In genomic region chr3:95650276-95651032, GRCm38 (mm10) we compare ENCODE assay signal across 9 mouse cellular contexts. TPM values are rescaled to one million over a fixed set of nuclear protein-coding genes. Genes with fewer than 3 reads are reported as not detected.
DNase-seq lines count a peak whose midpoint lies in the region; ATAC-seq and TF ChIP-seq lines count a peak whose summit lies in the region.
"Had no signal": no experiment of that assay in that cellular context is flagged by ENCODE, and none has a peak within 500 bp of the region (broad histone marks: within the 10 kb centered on the region; RNA-seq: fewer than 3 reads in every experiment).

No protein-coding gene starts in this region.

- no peak for ATAC-seq in embryonic facial prominence, embryonic 13.5 days (ENCODE audit: insufficient number of reproducible peaks, insufficient read depth, low FRiP score, low TSS enrichment, low read depth)
- peak; percentile 58 for ATAC-seq in intestine, postnatal 0 days
- peak; percentile 44 for ATAC-seq in monocyte, adult 5-6 weeks (replicated peaks; ENCODE audit: insufficient number of reproducible peaks, low FRiP score, low TSS enrichment, poor library complexity, severe bottlenecking)

- H3K9ac ChIP-seq in embryonic facial prominence, embryonic 13.5 days = no peak overlapping the region
- no peak overlapping the region for H3K9ac ChIP-seq in intestine, postnatal 0 days (ENCODE audit: low read depth, low read length)
- H3K9ac ChIP-seq: hindbrain, embryonic 15.5 days had no signal

- intact Hi-C loops in left cerebral cortex, postnatal 25 days (cut with DNase I) = no loop called here

- no peaks in the 10 kb centered on the region for H3K36me3 ChIP-seq in thymus, adult 2 months (ENCODE audit: control insufficient read depth, insufficient read depth, low read length)
- no peaks in the 10 kb centered on the region for H3K36me3 ChIP-seq in embryonic facial prominence, embryonic 13.5 days
- no peaks in the 10 kb centered on the region for H3K36me3 ChIP-seq in intestine, postnatal 0 days (ENCODE audit: control insufficient read depth, insufficient read depth)
- H3K36me3 ChIP-seq: hindbrain, embryonic 15.5 days had no signal

- TF ChIP-seq CTCF in thymus, adult 2 months (IDR thresholded peaks at IDR 0.05; ENCODE audit: borderline replicate concordance, control insufficient read depth, extremely low read depth, insufficient read depth, low read length, poor library complexity) = no peak
- TF ChIP-seq CTCF in intestine, postnatal 0 days (IDR thresholded peaks at IDR 0.05; ENCODE audit: low read depth) = no peak

- no peaks in the 10 kb centered on the region for H3K9me3 ChIP-seq in embryonic facial prominence, embryonic 13.5 days
- no peaks in the 10 kb centered on the region for H3K9me3 ChIP-seq in intestine, postnatal 0 days (ENCODE audit: control insufficient read depth)
- H3K9me3 ChIP-seq: hindbrain, embryonic 15.5 days had no signal

- TF ChIP-seq POLR2A in thymus, adult 2 months (IDR thresholded peaks at IDR 0.05; ENCODE audit: control insufficient read depth, extremely low read depth, insufficient read depth, low read length, poor library complexity) = no peak

- no peak overlapping the region for H3K4me2 ChIP-seq in embryonic facial prominence, embryonic 13.5 days
- H3K4me2 ChIP-seq in intestine, postnatal 0 days (replicated peaks; ENCODE audit: low read depth) = 0 out of 2 replicates have a peak overlapping the region, but pooled peaks have one; percentile 32
- H3K4me2 ChIP-seq: hindbrain, embryonic 15.5 days had no signal

- DNase-seq in thymus, adult 2 months = no peak
- DNase-seq in thymus, postnatal 10 days (ENCODE audit: low spot score in 2 of 2) = no peak
- DNase-seq in right cerebral cortex, postnatal 36 days (ENCODE audit: low spot score in 2 of 2) = no peak
- no peak for DNase-seq in left cerebral cortex, postnatal 25 days (ENCODE audit: low spot score in 2 of 2)
- no peak for DNase-seq in adrenal gland, postnatal 36 days

- H3K27ac ChIP-seq in thymus, adult 2 months (ENCODE audit: control insufficient read depth, insufficient read depth, low read length) = peak overlapping the region; percentile 67; the same call in 1 of the 2 replicates
- peak overlapping the region; percentile 60; the same call in 1 of the 2 replicates for H3K27ac ChIP-seq in embryonic facial prominence, embryonic 13.5 days
- H3K27ac ChIP-seq in intestine, postnatal 0 days (ENCODE audit: low read depth, low read length) = peak overlapping the region; percentile 74
- H3K27ac ChIP-seq: hindbrain, embryonic 15.5 days had no signal

- 62% methylated on average over 6 of the region's 6 CpGs for WGBS in thymus, adult 2 months
- 69% methylated on average over 6 of the region's 6 CpGs for WGBS in embryonic facial prominence, embryonic 13.5 days
- 48% methylated on average over 6 of the region's 6 CpGs for WGBS in intestine, postnatal 0 days

- no peak overlapping the region for H3K4me3 ChIP-seq in thymus, adult 2 months (ENCODE audit: control insufficient read depth, insufficient read depth, low read length)
- H3K4me3 ChIP-seq in embryonic facial prominence, embryonic 13.5 days = no peak overlapping the region
- H3K4me3 ChIP-seq in intestine, postnatal 0 days (ENCODE audit: low read depth, low read length) = no peak overlapping the region
- H3K4me3 ChIP-seq: hindbrain, embryonic 15.5 days had no signal

- H3K4me1 ChIP-seq in thymus, adult 2 months (replicated peaks; ENCODE audit: control insufficient read depth, insufficient read depth, low read length) = peaks cover 14% of the 10 kb centered on the region
- H3K4me1 ChIP-seq in embryonic facial prominence, embryonic 13.5 days = peaks cover 15% of the 10 kb centered on the region
- no peaks in the 10 kb centered on the region for H3K4me1 ChIP-seq in intestine, postnatal 0 days (replicated peaks; ENCODE audit: control insufficient read depth, insufficient read depth, low read length)

- H3K27me3 ChIP-seq in thymus, adult 2 months (ENCODE audit: control insufficient read depth, insufficient read depth, low read length) = no peaks in the 10 kb centered on the region
- H3K27me3 ChIP-seq in embryonic facial prominence, embryonic 13.5 days = no peaks in the 10 kb centered on the region
- H3K27me3 ChIP-seq in intestine, postnatal 0 days (replicated peaks; ENCODE audit: control insufficient read depth, insufficient read depth, low read length) = no peaks in the 10 kb centered on the region
- H3K27me3 ChIP-seq: hindbrain, embryonic 15.5 days had no signal

RNA-seq across cellular contexts. Expression of gene Mcl1, which starts 8.1 kb away (rescaled TPM):
- 145 and 198 TPM in 2 replicates for polyA plus RNA-seq in thymus, adult 2 months (2012; rRNA removed)
- polyA plus RNA-seq in embryonic facial prominence, embryonic 13.5 days (2015; fragmentation: Nextera tagmentation; extraction: Ambion mirVana) = 45.4 and 47.7 TPM in 2 replicates
- polyA plus RNA-seq in intestine, postnatal 0 days (2015; fragmentation: Nextera tagmentation; extraction: Ambion mirVana) = 52.4 and 53.3 TPM in 2 replicates
- 678 to 973 TPM (median 884 TPM) in 3 replicates for total RNA-seq in monocyte, adult 5-6 weeks (2017)
- 10 to 100 TPM; 58.4 to 59.6 TPM for total RNA-seq in left cerebral cortex, postnatal 25 days (2021)
- 100 to 1,000 TPM; 199 to 227 TPM for total RNA-seq in adrenal gland, postnatal 36 days (2021)

RNA-seq across cellular contexts. Expression of gene Ensa, which starts 25.7 kb away (rescaled TPM):
- polyA plus RNA-seq in thymus, adult 2 months (2012; rRNA removed) = 17.1 and 18.3 TPM in 2 replicates
- polyA plus RNA-seq in embryonic facial prominence, embryonic 13.5 days (2015; fragmentation: Nextera tagmentation; extraction: Ambion mirVana) = 88.3 and 88.5 TPM in 2 replicates
- polyA plus RNA-seq in intestine, postnatal 0 days (2015; fragmentation: Nextera tagmentation; extraction: Ambion mirVana) = 44.0 and 48.2 TPM in 2 replicates
- 127 to 153 TPM (median 131 TPM) in 3 replicates for total RNA-seq in monocyte, adult 5-6 weeks (2017)
- total RNA-seq in left cerebral cortex, postnatal 25 days (2021) = 100 to 1,000 TPM; 366 to 382 TPM
- 100 to 1,000 TPM in 1 of 2 experiments, 10 to 100 TPM in 1; 83.6 to 107 TPM for total RNA-seq in adrenal gland, postnatal 36 days (2021)

RNA-seq across cellular contexts. Expression of gene Adamtsl4, which starts 37.3 kb away (rescaled TPM):
- polyA plus RNA-seq in thymus, adult 2 months (2012; rRNA removed) = 3.1 and 4.1 TPM in 2 replicates
- 1.7 and 1.9 TPM in 2 replicates for polyA plus RNA-seq in embryonic facial prominence, embryonic 13.5 days (2015; fragmentation: Nextera tagmentation; extraction: Ambion mirVana)
- polyA plus RNA-seq in intestine, postnatal 0 days (2015; fragmentation: Nextera tagmentation; extraction: Ambion mirVana) = 3.2 and 3.8 TPM in 2 replicates
- total RNA-seq in monocyte, adult 5-6 weeks (2017) = 0.38 to 7.2 TPM (median 0.53 TPM) in 3 replicates
- total RNA-seq in left cerebral cortex, postnatal 25 days (2021) = 1 to 10 TPM; 4.1 to 4.6 TPM
- total RNA-seq in adrenal gland, postnatal 36 days (2021) = 10 to 100 TPM in 1 of 2 experiments, 1 to 10 TPM in 1; 6.5 to 11.1 TPM
